Mouse (Mus musculus) liver, postnatal 0 days (tissue): ENCODE results near the gene Gm17581. TPM values are rescaled to one million over a fixed set of nuclear protein-coding genes. Genes with fewer than 3 reads are reported as not detected.

ENCODE experiments used
- ATAC-seq: fragments of 200-750 bp; cut with Nextera tagmentation; 2 replicates; pipeline ENCODE4 v1.8.0; 2017; ENCODE audit warnings: mild to moderate bottlenecking, moderate library complexity
- DNase-seq: peaks from one replicate; pipeline ENCODE4 v3.0.0-alpha.2; 2016
- H3K27ac ChIP-seq: fragments of 300-500 bp; sonication (generic); 2 replicates; pipeline ENCODE4 v1.5.1; 2014; ENCODE audit warnings: antibody characterized with exemption, moderate library complexity, mild to moderate bottlenecking, low read depth
- H3K27me3 ChIP-seq: fragments of 300-500 bp; sonication (generic); 2 replicates; pipeline ENCODE4 v1.6.1; 2014; ENCODE audit warnings: low read length, control low read depth, mixed read lengths; ENCODE audit not compliant: insufficient read depth
- H3K36me3 ChIP-seq: fragments of 300-500 bp; sonication (generic); replicated peaks from 2 replicates; pipeline ENCODE4 v1.6.1; 2014; ENCODE audit warnings: mild to moderate bottlenecking, control low read depth, low read length, moderate library complexity, mixed read lengths; ENCODE audit not compliant: insufficient read depth
- H3K4me1 ChIP-seq: fragments of 300-500 bp; sonication (generic); 2 replicates; pipeline ENCODE4 v1.6.1; 2014; ENCODE audit warnings: antibody characterized with exemption, mild to moderate bottlenecking, control low read depth; ENCODE audit not compliant: insufficient read depth
- H3K4me2 ChIP-seq: fragments of 300-500 bp; sonication (generic); 2 replicates; pipeline ENCODE4 v1.6.1; 2014; ENCODE audit warnings: low read depth, mild to moderate bottlenecking, low read length, moderate library complexity, mixed read lengths
- H3K4me3 ChIP-seq: fragments of 300-500 bp; sonication (generic); 2 replicates; pipeline ENCODE4 v1.5.1; 2014; ENCODE audit warnings: low read depth, low read length
- H3K9ac ChIP-seq: fragments of 300-500 bp; sonication (generic); replicated peaks from 2 replicates; pipeline ENCODE4 v1.6.1; 2014; ENCODE audit warnings: mild to moderate bottlenecking, moderate library complexity
- H3K9me3 ChIP-seq: fragments of 300-500 bp; sonication (generic); 2 replicates; pipeline ENCODE4 v1.6.1; 2016; ENCODE audit warnings: mild to moderate bottlenecking, control low read depth, low read length, mixed read lengths
- CTCF ChIP-seq: sonication (generic); IDR thresholded peaks from 2 replicates; pipeline ENCODE4 v1.5.1; 2016; ENCODE audit warnings: antibody characterized with exemption, low read depth
- EP300 ChIP-seq: IDR thresholded peaks from 2 replicates; pipeline ENCODE4 v1.6.1; 2016; ENCODE audit warnings: antibody characterized with exemption, low read depth, mild to moderate bottlenecking
- WGBS: fragments of 180-500 bp; shearing (Covaris S2); extraction: QIAGEN DNeasy Blood & Tissue Kit; methylation state at CpG from one replicate; pipeline ENCODE4 v1.1.7; 2014; ENCODE audit not compliant: insufficient replicate concordance; 5-methylcytosine and 5-hydroxymethylcytosine counted together
- polyA plus RNA-seq: library from polyadenylated mRNA; unstranded; fragments of >200 nt; fragmentation: Nextera tagmentation; extraction: Ambion mirVana; gene quantifications from 2 replicates; pipeline ENCODE4 v1.2.1, GENCODE M21; 2015

Gm17581 gene
- polyA plus RNA-seq, 1 experiment from 2014 or later = not detected

DNA sequence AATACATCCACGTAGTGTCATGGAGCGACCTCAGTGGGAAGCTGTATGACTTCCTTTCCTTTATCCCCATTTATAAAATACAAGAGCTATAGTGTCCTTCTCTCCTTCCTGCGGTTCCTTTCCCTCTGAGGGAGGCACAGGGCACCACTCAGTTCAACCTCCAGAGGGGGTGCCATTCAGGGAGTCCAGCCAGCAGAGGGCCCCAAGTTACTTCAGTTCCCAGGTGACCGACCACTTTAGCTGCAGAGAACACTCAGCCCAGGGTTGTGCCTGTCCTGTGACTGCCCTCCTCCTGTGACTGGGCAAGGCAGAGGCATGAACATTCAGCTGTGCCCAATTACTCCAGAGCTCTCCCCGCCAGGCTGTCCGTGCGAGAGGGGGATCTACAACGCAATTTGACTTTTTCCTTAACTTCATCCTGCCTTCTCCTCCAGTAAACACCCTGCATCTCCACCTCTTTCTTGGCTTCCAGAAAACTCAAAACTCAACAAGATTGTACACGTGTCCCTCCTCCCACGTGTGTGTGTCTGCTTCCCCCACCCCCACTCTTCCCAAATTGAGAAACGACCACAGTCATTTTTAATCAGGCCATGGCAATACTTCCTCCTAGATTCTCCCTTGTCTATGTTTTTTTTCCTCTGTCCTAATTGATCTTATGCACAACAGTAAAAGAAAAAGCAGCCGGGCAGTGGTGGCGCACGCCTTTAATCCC, 21.3 kb upstream of the Gm17581 start:
- 0 out of 2 replicates have a peak, but pooled peaks cover 4% of the 10 kb centered on the region for H3K27me3 ChIP-seq
- H3K4me2 ChIP-seq = no peak overlapping the region
- H3K36me3 ChIP-seq = no peaks in the 10 kb centered on the region
- H3K4me3 ChIP-seq = no peak overlapping the region
- TF ChIP-seq CTCF (peak; percentile 53), EP300 (no peak)
- no peak for DNase-seq
- no peak overlapping the region for H3K9ac ChIP-seq
- no peaks in the 10 kb centered on the region for H3K9me3 ChIP-seq
- no peak overlapping the region for H3K27ac ChIP-seq
- 57% methylated on average over 14 of the region's 14 CpGs for WGBS
- ATAC-seq = no peak
- no peaks in the 10 kb centered on the region for H3K4me1 ChIP-seq

DNA sequence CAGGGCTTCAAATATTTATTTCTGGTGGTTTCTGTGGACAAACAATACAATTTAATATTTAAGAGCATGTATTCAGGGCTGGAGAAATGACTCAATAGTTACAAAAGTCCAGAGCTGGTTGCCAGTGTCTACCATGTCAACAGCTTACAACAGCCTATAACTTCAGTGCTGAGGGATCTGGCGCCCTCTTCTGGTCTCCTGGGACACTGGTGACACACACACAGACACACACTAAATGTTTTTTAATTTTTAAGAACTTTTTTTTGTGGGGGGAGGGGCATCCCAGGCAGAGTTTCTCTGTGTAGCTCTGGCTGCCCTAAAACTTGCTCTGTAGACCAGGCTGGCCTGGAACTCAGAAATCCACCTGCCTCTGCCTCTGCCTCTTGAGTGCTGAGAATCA, 20.1 kb upstream of the Gm17581 start:
- Histone ChIP-seq H3K9ac (no peak overlapping the region), H3K36me3 (no peaks in the 10 kb centered on the region), H3K4me1 (peaks cover 9% of the 10 kb centered on the region), H3K27ac (no peak overlapping the region), H3K4me2 (no peak overlapping the region), H3K27me3 (peaks cover 9% of the 10 kb centered on the region; the same call in 1 of the 2 replicates), H3K9me3 (no peaks in the 10 kb centered on the region), H3K4me3 (no peak overlapping the region)
- 4% methylated on average over 1 of the region's 1 CpGs for WGBS
- TF ChIP-seq EP300 (no peak), CTCF (peak; percentile 75)
- ATAC-seq (peak; percentile 76), DNase-seq (peak; percentile 79)

DNA sequence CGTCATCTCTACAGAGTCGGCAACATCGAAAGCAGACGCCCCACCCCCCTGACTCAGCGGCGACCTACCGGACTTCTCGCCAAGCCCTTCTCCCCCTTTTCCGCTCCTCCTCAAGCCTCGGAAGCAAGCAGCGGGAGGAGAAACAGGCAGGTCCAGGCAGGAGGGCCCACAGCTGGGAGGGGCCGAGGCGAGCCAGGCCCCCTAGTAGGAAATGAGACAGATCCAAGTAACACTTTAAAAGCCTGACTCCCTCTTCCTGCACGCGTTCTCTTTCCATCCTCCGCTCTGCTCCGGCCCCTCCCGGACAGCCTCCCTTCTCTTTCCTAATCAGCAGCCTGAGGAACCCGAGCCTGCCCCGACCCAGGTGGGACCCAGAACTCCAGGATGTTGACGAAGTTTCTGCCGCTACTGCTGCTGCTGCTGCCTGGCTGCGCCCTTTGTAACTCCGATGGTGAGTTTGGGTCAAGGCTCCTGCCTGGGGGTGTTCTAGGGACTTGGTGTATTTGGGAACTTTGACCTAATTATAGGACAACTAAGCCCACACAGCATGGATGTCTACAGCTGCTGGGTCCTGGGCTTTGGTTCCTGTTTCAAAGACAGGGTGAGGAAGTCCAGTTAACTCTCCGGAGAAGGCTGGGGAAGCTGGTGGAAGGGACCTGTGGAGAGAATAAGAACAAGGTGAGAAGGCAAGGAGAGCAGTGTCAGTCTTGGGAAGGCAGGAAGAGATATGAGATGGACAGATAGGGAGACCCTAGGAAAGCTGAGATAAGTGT, 15.5 kb upstream of the Gm17581 start, which contains the start of gene Procr:
Gene Procr (plus strand): TSS at position 104 of the 773 bp plus-strand sequence.
- peak within 1 kb of the TSS; percentile 38; the same call in 1 of the 2 replicates for H3K9ac ChIP-seq
- no peaks in the 10 kb centered on the region for H3K36me3 ChIP-seq
- peak; percentile 19; the same call in 1 of the 2 replicates for ATAC-seq
- peaks cover 10% of the 10 kb centered on the region for H3K4me1 ChIP-seq
- peak within 1 kb of the TSS; percentile 78 for H3K4me2 ChIP-seq
- H3K27ac ChIP-seq = no peak within 1 kb of the TSS
- peak within 1 kb of the TSS; percentile 38 for H3K4me3 ChIP-seq
- H3K27me3 ChIP-seq = peaks cover 9% of the 10 kb centered on the region; the same call in 1 of the 2 replicates
- 2% methylated on average over 25 of the region's 25 CpGs for WGBS
- DNase-seq = peak; percentile 23
- TF ChIP-seq EP300 (no peak), CTCF (no peak)
- no peaks in the 10 kb centered on the region for H3K9me3 ChIP-seq

DNA sequence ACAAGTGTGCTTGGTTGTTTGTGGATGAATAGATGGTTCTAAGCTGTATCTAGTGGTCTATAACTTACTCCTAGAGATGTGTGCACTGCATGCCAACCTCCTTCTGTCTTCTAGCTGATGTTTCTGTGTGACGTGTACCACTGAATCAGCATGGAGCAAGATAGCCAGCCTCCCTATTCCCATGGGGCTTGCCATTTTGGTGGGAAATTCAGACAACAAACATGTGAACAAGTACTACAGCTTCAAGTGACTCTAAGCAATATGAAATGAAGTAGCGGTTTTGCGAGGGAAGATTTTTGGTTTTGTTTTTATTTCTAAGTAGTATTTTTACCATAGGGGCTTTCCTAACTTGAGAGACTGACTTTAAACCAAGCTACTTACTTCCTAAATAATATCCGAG, 13.7 kb upstream of the Gm17581 start:
- Histone ChIP-seq H3K36me3 (no peaks in the 10 kb centered on the region), H3K4me3 (no peak overlapping the region), H3K9ac (no peak overlapping the region), H3K4me1 (peaks cover 10% of the 10 kb centered on the region), H3K27ac (no peak overlapping the region), H3K9me3 (no peaks in the 10 kb centered on the region), H3K4me2 (no peak overlapping the region), H3K27me3 (peaks cover 9% of the 10 kb centered on the region; the same call in 1 of the 2 replicates)
- WGBS = 81% methylated on average over 4 of the region's 4 CpGs
- no peak for TF ChIP-seq EP300
- TF ChIP-seq CTCF = no peak
- DNase-seq = no peak
- no peak for ATAC-seq

GRCm38 (mm10) chr2:155745487-155745886, 9.8 kb upstream of the Gm17581 start:
- Histone ChIP-seq H3K4me3 (no peak overlapping the region), H3K4me1 (peaks cover 5% of the 10 kb centered on the region), H3K27me3 (no peaks in the 10 kb centered on the region), H3K9ac (no peak overlapping the region), H3K36me3 (no peaks in the 10 kb centered on the region), H3K9me3 (no peaks in the 10 kb centered on the region), H3K27ac (no peak overlapping the region), H3K4me2 (no peak overlapping the region)
- ATAC-seq = no peak
- no peak for DNase-seq
- no peak for TF ChIP-seq CTCF
- TF ChIP-seq EP300 = no peak
- WGBS = 51% methylated on average over 3 of the region's 3 CpGs

DNA sequence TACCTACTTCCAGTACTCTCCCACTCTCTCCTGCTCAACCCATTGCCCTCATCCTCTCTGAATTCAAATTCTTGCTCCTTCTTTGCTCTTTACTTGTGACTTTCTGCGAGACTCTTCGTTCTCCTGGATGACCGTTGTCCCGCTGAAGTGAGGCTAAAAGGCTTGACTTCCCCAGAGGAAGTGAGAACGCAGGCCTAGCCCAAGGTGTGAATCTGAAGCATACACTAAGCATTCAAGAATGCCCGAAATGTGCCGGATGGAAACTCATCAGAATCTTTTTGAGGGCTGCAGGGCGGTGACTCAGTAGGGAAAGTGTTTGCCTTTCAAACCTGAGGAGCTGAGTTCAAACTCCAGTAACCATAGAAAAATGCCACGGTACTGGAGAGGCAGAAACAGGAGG, 7.7 kb upstream of the Gm17581 start:
- Histone ChIP-seq H3K9me3 (no peaks in the 10 kb centered on the region), H3K27me3 (no peaks in the 10 kb centered on the region), H3K4me3 (no peak overlapping the region), H3K4me1 (peaks cover 5% of the 10 kb centered on the region), H3K4me2 (no peak overlapping the region), H3K36me3 (no peaks in the 10 kb centered on the region), H3K27ac (no peak overlapping the region), H3K9ac (no peak overlapping the region)
- WGBS = 39% methylated on average over 9 of the region's 9 CpGs
- TF ChIP-seq EP300 (no peak), CTCF (no peak)
- DNase-seq (no peak), ATAC-seq (no peak)
